Mouse (Mus musculus) spleen, adult 12 weeks (tissue): Measurements from ENCODE around the gene Olfr135.

Experiments
- DNase-seq: peaks from one replicate; pipeline ENCODE4 v3.0.0; 2022; ENCODE audit warnings: low spot score

Gene Olfr135

GRCm38 (mm10) chr17:38204035-38204434 is at the start of gene Olfr135:
Gene Olfr135, plus strand, starts transcription at chr17:38204335.
- DNase-seq: no peak

GRCm38 (mm10) chr17:38171088-38171487 is 33.0 kb upstream of the Olfr135 start, which contains the start of gene Olfr134:
Gene Olfr134, plus strand, starts transcription at chr17:38171388.
- DNase-seq: no peak
